Mouse (Mus musculus): ENCODE results near the gene Snrnp27.

The Snrnp27 gene

GRCm38 (mm10) chr6:86665076-86665475 lies 19.2 kb downstream of the Snrnp27 start:
- DNase-seq (ENCODE audit: low spot score in 2 of 2) = no peak

GRCm38 (mm10) chr6:86660161-86660877 lies 24.0 kb downstream of the Snrnp27 start:
- no peak for DNase-seq (ENCODE audit: low spot score in 2 of 2)

GRCm38 (mm10) chr6:86658501-86658900 lies 25.8 kb downstream of the Snrnp27 start:
- DNase-seq (ENCODE audit: low spot score in 2 of 2) = no peak

GRCm38 (mm10) chr6:86654270-86654916 lies 29.9 kb downstream of the Snrnp27 start:
- no peak for DNase-seq (ENCODE audit: low spot score in 2 of 2)

- DNase-seq (ENCODE audit: low spot score in 2 of 2) = no peak
These were observed 31.3 kb downstream of the Snrnp27 start for GRCm38 (mm10) chr6:86653026-86653425.

- no peak for DNase-seq (ENCODE audit: low spot score in 2 of 2)
These were observed 38.2 kb downstream of the Snrnp27 start for GRCm38 (mm10) chr6:86646143-86646542.

- DNase-seq (ENCODE audit: low spot score in 2 of 2) = no peak
These were observed 38.8 kb downstream of the Snrnp27 start for GRCm38 (mm10) chr6:86645551-86645950.

- DNase-seq (ENCODE audit: low spot score in 2 of 2) = no peak
These were observed 39.4 kb downstream of the Snrnp27 start for GRCm38 (mm10) chr6:86644775-86645400.

- no peak for DNase-seq (ENCODE audit: low spot score in 2 of 2)
These were observed 42.6 kb downstream of the Snrnp27 start for GRCm38 (mm10) chr6:86641716-86642115.

- no peak for DNase-seq (ENCODE audit: low spot score in 2 of 2)
These were observed 43.5 kb downstream of the Snrnp27 start for GRCm38 (mm10) chr6:86640776-86641175.

GRCm38 (mm10) chr6:86640161-86640560 lies 44.2 kb downstream of the Snrnp27 start:
- no peak for DNase-seq (ENCODE audit: low spot score in 2 of 2)

GRCm38 (mm10) chr6:86639180-86640160 lies 44.9 kb downstream of the Snrnp27 start:
- no peak for DNase-seq (ENCODE audit: low spot score in 2 of 2)

GRCm38 (mm10) chr6:86638434-86638833 lies 45.9 kb downstream of the Snrnp27 start:
- DNase-seq (ENCODE audit: low spot score in 2 of 2) = no peak

- DNase-seq (ENCODE audit: low spot score in 2 of 2) = no peak
These were observed 46.5 kb downstream of the Snrnp27 start for GRCm38 (mm10) chr6:86637860-86638259.

- DNase-seq (ENCODE audit: low spot score in 2 of 2) = no peak
These were observed 47.0 kb downstream of the Snrnp27 start for GRCm38 (mm10) chr6:86637171-86637835.

GRCm38 (mm10) chr6:86636495-86636894 lies 47.8 kb downstream of the Snrnp27 start:
- peak in 1 of 2 experiments; percentile 17 for DNase-seq (ENCODE audit: low spot score in 2 of 2)

- no peak for DNase-seq (ENCODE audit: low spot score in 2 of 2)
These were observed 54.2 kb downstream of the Snrnp27 start for GRCm38 (mm10) chr6:86630141-86630540.

GRCm38 (mm10) chr6:86627946-86628345 lies 56.4 kb downstream of the Snrnp27 start, which contains the start of gene Asprv1:
Asprv1 (plus strand) TSS chr6:86628164.
- no peak for DNase-seq (ENCODE audit: low spot score in 2 of 2)
